Mouse (Mus musculus) kidney, postnatal 0 days (tissue): Measurements from ENCODE around the gene Ahdc1. TPM values are rescaled to one million over a fixed set of nuclear protein-coding genes. Genes with fewer than 3 reads are reported as not detected.

ENCODE experiments used
- ATAC-seq: fragments of 200-750 bp; cut with Nextera tagmentation; replicated peaks from 2 replicates; pipeline ENCODE4 v1.8.0; 2017; ENCODE audit warnings: low read depth, moderate number of reproducible peaks, moderate TSS enrichment, moderate library complexity; ENCODE audit not compliant: low FRiP score
- DNase-seq: peaks from one replicate; pipeline ENCODE4 v3.0.0-alpha.2; 2016; ENCODE audit warnings: low spot score
- H3K27ac ChIP-seq: fragments of 300-500 bp; sonication (generic); 2 replicates; pipeline ENCODE4 v1.5.1; 2014; ENCODE audit warnings: mild to moderate bottlenecking
- H3K27me3 ChIP-seq: fragments of 300-500 bp; sonication (generic); 2 replicates; pipeline ENCODE4 v1.6.1; 2014; ENCODE audit warnings: low read length, mixed read lengths; ENCODE audit not compliant: insufficient read depth
- H3K36me3 ChIP-seq: fragments of 300-500 bp; sonication (generic); 2 replicates; pipeline ENCODE4 v1.6.1; 2014; ENCODE audit warnings: low read length, mixed read lengths; ENCODE audit not compliant: insufficient read depth
- H3K4me1 ChIP-seq: fragments of 300-500 bp; sonication (generic); replicated peaks from 2 replicates; pipeline ENCODE4 v1.6.1; 2014; ENCODE audit warnings: antibody characterized with exemption, low read length, mixed read lengths; ENCODE audit not compliant: insufficient read depth
- H3K4me2 ChIP-seq: fragments of 300-500 bp; sonication (generic); 2 replicates; pipeline ENCODE4 v1.6.1; 2014; ENCODE audit warnings: mild to moderate bottlenecking, low read length, moderate library complexity, mixed read lengths
- H3K4me3 ChIP-seq: fragments of 300-500 bp; sonication (generic); replicated peaks from 2 replicates; pipeline ENCODE4 v1.5.1; 2014; ENCODE audit warnings: low read depth, low read length
- H3K9ac ChIP-seq: fragments of 300-500 bp; sonication (generic); 2 replicates; pipeline ENCODE4 v1.6.1; 2014; ENCODE audit warnings: low read depth, low read length
- H3K9me3 ChIP-seq: fragments of 300-500 bp; sonication (generic); replicated peaks from 2 replicates; pipeline ENCODE4 v1.6.1; 2016; ENCODE audit warnings: low read length, inconsistent platforms, mixed read lengths
- CTCF ChIP-seq: IDR thresholded peaks from 2 replicates; pipeline ENCODE4 v1.5.1; 2016; ENCODE audit warnings: antibody characterized with exemption, low read depth, mild to moderate bottlenecking, moderate library complexity
- WGBS: fragments of 180-500 bp; shearing (Covaris S2); extraction: QIAGEN DNeasy Blood & Tissue Kit; methylation state at CpG from one replicate; pipeline ENCODE4 v1.1.7; 2014; 5-methylcytosine and 5-hydroxymethylcytosine counted together
- polyA plus RNA-seq: library from polyadenylated mRNA; unstranded; fragments of >200 nt; fragmentation: Nextera tagmentation; extraction: Ambion mirVana; gene quantifications from 2 replicates; pipeline ENCODE4 v1.2.1, GENCODE M21; 2015

Ahdc1 gene
- polyA plus RNA-seq, 1 experiment from 2014 or later = 6.4 TPM

- Histone ChIP-seq H3K9ac (no peak overlapping the region), H3K36me3 (no peaks in the 10 kb centered on the region), H3K9me3 (no peaks in the 10 kb centered on the region), H3K4me2 (no peak overlapping the region), H3K27ac (no peak overlapping the region), H3K27me3 (no peaks in the 10 kb centered on the region), H3K4me1 (peaks cover 55% of the 10 kb centered on the region), H3K4me3 (no peak overlapping the region)
- 39% methylated on average over 6 of the region's 6 CpGs for WGBS
- no peak for ATAC-seq
- no peak for TF ChIP-seq CTCF
- no peak for DNase-seq
These were observed 41.1 kb downstream of the Ahdc1 start for GRCm38 (mm10) chr4:133052029-133052745.

- Histone ChIP-seq H3K27me3 (no peaks in the 10 kb centered on the region), H3K36me3 (no peaks in the 10 kb centered on the region), H3K4me3 (no peak overlapping the region), H3K4me2 (no peak overlapping the region), H3K4me1 (peaks cover 54% of the 10 kb centered on the region), H3K27ac (no peak overlapping the region), H3K9me3 (no peaks in the 10 kb centered on the region), H3K9ac (no peak overlapping the region)
- ATAC-seq = no peak
- WGBS = 72% methylated on average over 13 of the region's 13 CpGs
- no peak for TF ChIP-seq CTCF
- no peak for DNase-seq
These were observed 42.0 kb downstream of the Ahdc1 start for GRCm38 (mm10) chr4:133052995-133053572.

GRCm38 (mm10) chr4:133054530-133054929 is 43.5 kb downstream of the Ahdc1 start:
- TF ChIP-seq CTCF = no peak
- WGBS = 77% methylated on average over 6 of the region's 6 CpGs
- no peak overlapping the region for H3K27ac ChIP-seq

GRCm38 (mm10) chr4:133055163-133055951 is 44.3 kb downstream of the Ahdc1 start:
- Histone ChIP-seq H3K27me3 (no peaks in the 10 kb centered on the region), H3K36me3 (no peaks in the 10 kb centered on the region), H3K9me3 (no peaks in the 10 kb centered on the region), H3K4me2 (peak overlapping the region; percentile 44; the same call in 1 of the 2 replicates), H3K9ac (0 out of 2 replicates have a peak overlapping the region, but pooled peaks have one; percentile 4), H3K27ac (peak overlapping the region; percentile 90), H3K4me1 (peaks cover 42% of the 10 kb centered on the region), H3K4me3 (no peak overlapping the region)
- no peak for TF ChIP-seq CTCF
- 59% methylated on average over 8 of the region's 8 CpGs for whole genome bisulfite sequencing
- ATAC-seq (peak; percentile 5; the same call in 1 of the 2 replicates), DNase-seq (no peak)

More at GRCm38 (mm10) chr4:133054530-133054929, 43.5 kb downstream of the Ahdc1 start:
- peaks cover 50% of the 10 kb centered on the region for H3K4me1 ChIP-seq
- H3K4me3 ChIP-seq = no peak overlapping the region
- H3K4me2 ChIP-seq = no peak overlapping the region
- ATAC-seq = no peak
- no peaks in the 10 kb centered on the region for H3K9me3 ChIP-seq
- H3K27me3 ChIP-seq = no peaks in the 10 kb centered on the region
- no peak overlapping the region for H3K9ac ChIP-seq
- no peak for DNase-seq
- H3K36me3 ChIP-seq = no peaks in the 10 kb centered on the region

- H3K9ac ChIP-seq = 0 out of 2 replicates have a peak overlapping the region, but pooled peaks have one; percentile 35
- H3K27me3 ChIP-seq = no peaks in the 10 kb centered on the region
- no peaks in the 10 kb centered on the region for H3K9me3 ChIP-seq
- ATAC-seq = peak; percentile 85
- peak overlapping the region; percentile 44 for H3K4me2 ChIP-seq
- peaks cover 34% of the 10 kb centered on the region for H3K4me1 ChIP-seq
- H3K36me3 ChIP-seq = peaks cover 7% of the 10 kb centered on the region
- 0 out of 2 replicates have a peak overlapping the region, but pooled peaks have one; percentile 1 for H3K4me3 ChIP-seq
- TF ChIP-seq CTCF = peak; percentile 79
- DNase-seq = peak; percentile 91
- WGBS = 2% methylated on average over 15 of the region's 15 CpGs
- H3K27ac ChIP-seq = peak overlapping the region; percentile 90
These were observed 45.2 kb downstream of the Ahdc1 start for GRCm38 (mm10) chr4:133056069-133056890.
